Mouse (Mus musculus) MEL (cell line): ENCODE measurements around the gene Tert.

Source experiments
- CTCF ChIP-seq, 3 experiments: IDR thresholded peaks in 2 of 3; conservative IDR thresholded peaks in 1 of 3; 2 replicates each; pipeline ENCODE4 v1.5.1; 2011 to 2012; ENCODE audit warnings: low read length in 3 of 3, low read depth in 2 of 3, mild to moderate bottlenecking in 2 of 3, improper control_type of control experiment in 1 of 3, inconsistent platforms in 1 of 3, mixed read lengths in 1 of 3, moderate library complexity in 1 of 3; ENCODE audit not compliant: control insufficient read depth in 1 of 3, insufficient read depth in 1 of 3, poor library complexity in 1 of 3, severe bottlenecking in 1 of 3
- E2F4 ChIP-seq: IDR thresholded peaks from 2 replicates; pipeline ENCODE4 v1.6.1; 2011; ENCODE audit warnings: low read depth, low read length, improper control_type of control experiment, borderline replicate concordance
- EP300 ChIP-seq, 2 experiments: IDR thresholded peaks; 2 replicates each; pipeline ENCODE4 v1.6.1; 2011; ENCODE audit warnings: improper control_type of control experiment in 2 of 2, low read length in 2 of 2, low read depth in 1 of 2, mild to moderate bottlenecking in 1 of 2
- KAT2A ChIP-seq: conservative IDR thresholded peaks from 2 replicates; pipeline ENCODE4 v1.6.1; 2012; ENCODE audit warnings: low read depth, low read length, improper control_type of control experiment, inconsistent platforms
- MAX ChIP-seq: IDR thresholded peaks from 2 replicates; pipeline ENCODE4 v1.6.1; 2011; ENCODE audit warnings: low read length, improper control_type of control experiment
- POLR2A ChIP-seq, 2 experiments: IDR thresholded peaks; 2 replicates each; pipeline ENCODE4 v1.6.1; 2011 to 2012; ENCODE audit warnings: low read length in 2 of 2, mild to moderate bottlenecking in 2 of 2, control low read depth in 1 of 2, improper control_type of control experiment in 1 of 2, low read depth in 1 of 2, moderate library complexity in 1 of 2; ENCODE audit not compliant: control insufficient read depth in 1 of 2, insufficient read depth in 1 of 2, poor library complexity in 1 of 2
- POLR2AphosphoS2 ChIP-seq: IDR thresholded peaks from 2 replicates; pipeline ENCODE4 v1.6.1; 2011; ENCODE audit warnings: low read length, improper control_type of control experiment
- POLR2AphosphoS5 ChIP-seq: IDR thresholded peaks from 2 replicates; pipeline ENCODE4 v1.6.1; 2012; ENCODE audit warnings: low read depth, borderline replicate concordance, mild to moderate bottlenecking, inconsistent platforms, low read length, moderate library complexity, mixed read lengths
- SMC3 ChIP-seq: IDR thresholded peaks from 2 replicates; pipeline ENCODE4 v1.6.1; 2011; ENCODE audit warnings: low read depth, low read length, improper control_type of control experiment

DNA sequence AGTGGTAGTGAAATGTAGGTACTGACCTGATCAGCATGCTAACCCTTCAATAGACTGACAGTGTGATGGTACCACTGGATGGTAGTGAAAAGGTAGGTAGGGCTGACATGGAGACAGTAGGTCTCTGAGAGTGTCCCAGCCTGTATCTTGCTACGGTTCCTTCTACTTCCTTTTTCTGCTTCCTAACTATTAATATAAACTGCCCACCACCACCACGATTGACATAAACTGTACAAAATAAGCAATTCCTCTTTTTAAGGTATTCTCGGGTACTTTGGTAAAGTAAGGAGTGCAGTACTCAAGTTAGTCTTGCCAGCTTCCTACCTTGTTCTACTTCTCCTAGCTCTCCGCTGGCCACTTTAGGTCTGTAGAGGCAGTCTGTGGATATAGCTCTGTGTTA is 30.4 kb upstream of the Tert start:
- TF ChIP-seq POLR2AphosphoS5: no peak
- TF ChIP-seq EP300 (IDR thresholded peaks at IDR 0.05; ENCODE audit: low read depth in 1 of 2, low read length in 2 of 2): no peak
- TF ChIP-seq CTCF (IDR thresholded peaks at IDR 0.05 in 2 of 3, conservative IDR thresholded peaks at IDR 0.05 in 1 of 3; ENCODE audit: control insufficient read depth in 1 of 3, insufficient read depth in 1 of 3, low read depth in 2 of 3, low read length in 3 of 3, poor library complexity in 1 of 3, severe bottlenecking in 1 of 3): no peak
- TF ChIP-seq MAX: no peak
- no peak for TF ChIP-seq KAT2A
- no peak for TF ChIP-seq POLR2A (IDR thresholded peaks at IDR 0.05; ENCODE audit: control insufficient read depth in 1 of 2, insufficient read depth in 1 of 2, low read depth in 1 of 2, low read length in 2 of 2, poor library complexity in 1 of 2)
- no peak for TF ChIP-seq SMC3
- no peak for TF ChIP-seq E2F4
- no peak for TF ChIP-seq POLR2AphosphoS2
